Mouse (Mus musculus): ENCODE measurements around the gene Cdk19. TPM values are rescaled to one million over a fixed set of nuclear protein-coding genes. Genes with fewer than 3 reads are reported as not detected.
A peak's percentile ranks its signal among the peaks of the same experiment; 100 is the strongest.

Cdk19 gene
- total and polyA plus RNA-seq, 2 experiments from 2014 or later: 3.9 to 11.8 TPM

GRCm38 (mm10) chr10:40443806-40444357, 104.5 kb downstream of the Cdk19 start:
- no peak overlapping the region for H3K27ac ChIP-seq (ENCODE audit: low read depth, low read length)
- H3K4me2 ChIP-seq (ENCODE audit: low read depth, low read length, poor library complexity, severe bottlenecking): no peak overlapping the region
- no peak for TF ChIP-seq CTCF (IDR thresholded peaks at IDR 0.05)
- no peaks in the 10 kb centered on the region for H3K36me3 ChIP-seq (ENCODE audit: insufficient read depth, low read length)
- H3K4me3 ChIP-seq (ENCODE audit: low read depth, low read length): no peak overlapping the region
- no peak for DNase-seq (ENCODE audit: low spot score)
- no peak for ATAC-seq (ENCODE audit: low FRiP score)
- H3K9ac ChIP-seq (replicated peaks; ENCODE audit: low read length, poor library complexity, severe bottlenecking): no peak overlapping the region
- 16% methylated on average over 6 of the region's 6 CpGs for WGBS
- H3K9me3 ChIP-seq (ENCODE audit: low read length): no peaks in the 10 kb centered on the region
- no peaks in the 10 kb centered on the region for H3K27me3 ChIP-seq (ENCODE audit: insufficient read depth, low read length)
- H3K4me1 ChIP-seq (ENCODE audit: insufficient read depth, low read length): peaks cover 9% of the 10 kb centered on the region

- H3K4me1 ChIP-seq (ENCODE audit: insufficient read depth, low read length): peaks cover 9% of the 10 kb centered on the region
- no peak overlapping the region for H3K27ac ChIP-seq (ENCODE audit: low read depth, low read length)
- H3K4me2 ChIP-seq (ENCODE audit: low read depth, low read length, poor library complexity, severe bottlenecking): no peak overlapping the region
- no peak for TF ChIP-seq CTCF (IDR thresholded peaks at IDR 0.05)
- H3K36me3 ChIP-seq (ENCODE audit: insufficient read depth, low read length): no peaks in the 10 kb centered on the region
- H3K4me3 ChIP-seq (ENCODE audit: low read depth, low read length): no peak overlapping the region
- ATAC-seq (ENCODE audit: low FRiP score) (no peak), DNase-seq (ENCODE audit: low spot score) (no peak)
- 86% methylated on average over 4 of the region's 4 CpGs for WGBS
- no peak overlapping the region for H3K9ac ChIP-seq (replicated peaks; ENCODE audit: low read length, poor library complexity, severe bottlenecking)
- H3K9me3 ChIP-seq (ENCODE audit: low read length): no peaks in the 10 kb centered on the region
- no peaks in the 10 kb centered on the region for H3K27me3 ChIP-seq (ENCODE audit: insufficient read depth, low read length)
Observed at GRCm38 (mm10) chr10:40444586-40444985, 105.2 kb downstream of the Cdk19 start.

- no peak for ATAC-seq (ENCODE audit: low FRiP score)
- 25% methylated on average over 3 of the region's 3 CpGs for WGBS
- H3K9me3 ChIP-seq (ENCODE audit: low read length): no peaks in the 10 kb centered on the region
Observed at GRCm38 (mm10) chr10:40446088-40446604, 106.8 kb downstream of the Cdk19 start.

DNA sequence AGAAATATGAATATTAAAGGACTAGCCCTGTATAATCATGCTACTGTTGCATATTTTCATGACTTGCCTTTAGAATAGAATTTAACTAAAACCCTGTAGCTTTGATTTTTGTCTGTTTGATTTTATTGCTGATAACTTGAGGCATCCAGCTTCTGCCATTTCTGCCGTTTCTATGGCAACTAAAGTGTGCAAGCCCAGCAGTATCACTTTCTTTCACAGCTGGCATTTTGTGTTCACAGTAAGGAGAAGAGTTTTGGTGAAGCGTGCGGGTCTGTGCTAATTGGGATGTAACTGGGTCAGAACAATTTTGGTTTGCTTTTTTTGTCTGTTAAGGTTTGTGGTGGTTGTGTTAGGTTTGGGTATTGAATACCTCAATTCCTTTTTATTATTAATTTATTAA, 107.3 kb downstream of the Cdk19 start:
- Histone ChIP-seq H3K27ac (ENCODE audit: low read depth, low read length) (peak overlapping the region; percentile 68; the same call in 1 of the 2 replicates), H3K4me3 (ENCODE audit: low read depth, low read length) (no peak overlapping the region), H3K4me2 (ENCODE audit: low read depth, low read length, poor library complexity, severe bottlenecking) (no peak overlapping the region), H3K4me1 (ENCODE audit: insufficient read depth, low read length) (peaks cover 9% of the 10 kb centered on the region), H3K36me3 (ENCODE audit: insufficient read depth, low read length) (no peaks in the 10 kb centered on the region), H3K9ac (replicated peaks; ENCODE audit: low read length, poor library complexity, severe bottlenecking) (no peak overlapping the region), H3K9me3 (ENCODE audit: low read length) (no peaks in the 10 kb centered on the region), H3K27me3 (ENCODE audit: insufficient read depth, low read length) (no peaks in the 10 kb centered on the region)
- no peak for TF ChIP-seq CTCF (IDR thresholded peaks at IDR 0.05)
- ATAC-seq (ENCODE audit: low FRiP score) (peak; percentile 77), DNase-seq (ENCODE audit: low spot score) (peak; percentile 72)
- 12% methylated on average over 3 of the region's 3 CpGs for WGBS

More at GRCm38 (mm10) chr10:40446088-40446604, 106.8 kb downstream of the Cdk19 start:
- DNase-seq (ENCODE audit: low spot score): no peak
- H3K4me1 ChIP-seq (ENCODE audit: insufficient read depth, low read length): peaks cover 9% of the 10 kb centered on the region
- no peaks in the 10 kb centered on the region for H3K36me3 ChIP-seq (ENCODE audit: insufficient read depth, low read length)
- no peak overlapping the region for H3K4me3 ChIP-seq (ENCODE audit: low read depth, low read length)
- H3K9ac ChIP-seq (replicated peaks; ENCODE audit: low read length, poor library complexity, severe bottlenecking): no peak overlapping the region
- no peaks in the 10 kb centered on the region for H3K27me3 ChIP-seq (ENCODE audit: insufficient read depth, low read length)
- no peak overlapping the region for H3K4me2 ChIP-seq (ENCODE audit: low read depth, low read length, poor library complexity, severe bottlenecking)
- H3K27ac ChIP-seq (ENCODE audit: low read depth, low read length): peak overlapping the region; percentile 68
- no peak for TF ChIP-seq CTCF (IDR thresholded peaks at IDR 0.05)

- Histone ChIP-seq H3K36me3 (ENCODE audit: insufficient read depth, low read length) (no peaks in the 10 kb centered on the region), H3K9ac (replicated peaks; ENCODE audit: low read length, poor library complexity, severe bottlenecking) (no peak overlapping the region), H3K4me3 (ENCODE audit: low read depth, low read length) (no peak overlapping the region), H3K4me1 (ENCODE audit: insufficient read depth, low read length) (peaks cover 9% of the 10 kb centered on the region), H3K27ac (ENCODE audit: low read depth, low read length) (peak overlapping the region; percentile 52; the same call in 1 of the 2 replicates), H3K9me3 (ENCODE audit: low read length) (no peaks in the 10 kb centered on the region), H3K27me3 (ENCODE audit: insufficient read depth, low read length) (no peaks in the 10 kb centered on the region), H3K4me2 (ENCODE audit: low read depth, low read length, poor library complexity, severe bottlenecking) (no peak overlapping the region)
- ATAC-seq (ENCODE audit: low FRiP score) (peak; percentile 32; the same call in 1 of the 2 replicates), DNase-seq (ENCODE audit: low spot score) (no peak)
- WGBS: 66% methylated on average over 3 of the region's 3 CpGs
- TF ChIP-seq CTCF (IDR thresholded peaks at IDR 0.05): no peak
Observed at GRCm38 (mm10) chr10:40447295-40447694, 107.9 kb downstream of the Cdk19 start.

DNA sequence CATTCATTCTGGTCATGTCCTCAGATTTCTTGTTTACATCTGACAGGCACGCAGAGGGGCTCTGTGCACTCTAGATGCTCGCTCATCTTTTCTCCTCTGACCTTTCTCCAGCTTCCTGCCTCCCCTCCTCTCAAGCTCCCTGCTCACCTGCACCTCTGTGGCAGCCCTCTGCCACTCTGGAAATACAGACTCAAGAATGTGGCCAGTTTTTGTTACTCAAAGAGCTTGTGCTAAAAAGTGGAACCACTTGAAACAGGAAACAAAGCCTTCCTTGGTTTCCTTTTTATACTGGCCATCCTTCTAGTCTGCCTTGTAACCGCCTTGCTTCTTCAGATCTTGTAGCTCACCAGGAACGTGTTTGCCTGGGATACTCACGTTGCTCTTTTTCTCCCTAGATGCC, 108.6 kb downstream of the Cdk19 start:
- no peak for TF ChIP-seq CTCF (IDR thresholded peaks at IDR 0.05)
- 58% methylated on average over 5 of the region's 5 CpGs for WGBS

More for the DNA sequence above, 108.6 kb downstream of the Cdk19 start:
- no peak overlapping the region for H3K4me2 ChIP-seq (ENCODE audit: low read depth, low read length, poor library complexity, severe bottlenecking)
- H3K27me3 ChIP-seq (ENCODE audit: insufficient read depth, low read length): no peaks in the 10 kb centered on the region
- H3K4me1 ChIP-seq (ENCODE audit: insufficient read depth, low read length): peaks cover 9% of the 10 kb centered on the region
- ATAC-seq (ENCODE audit: low FRiP score) (no peak), DNase-seq (ENCODE audit: low spot score) (no peak)
- no peaks in the 10 kb centered on the region for H3K36me3 ChIP-seq (ENCODE audit: insufficient read depth, low read length)
- peak overlapping the region; percentile 12 for H3K27ac ChIP-seq (ENCODE audit: low read depth, low read length)
- no peaks in the 10 kb centered on the region for H3K9me3 ChIP-seq (ENCODE audit: low read length)
- H3K4me3 ChIP-seq (ENCODE audit: low read depth, low read length): no peak overlapping the region
- no peak overlapping the region for H3K9ac ChIP-seq (replicated peaks; ENCODE audit: low read length, poor library complexity, severe bottlenecking)
